Mouse (Mus musculus) kidney, embryonic 15.5 days (tissue): ENCODE data around the gene Npepl1. TPM values are rescaled to one million over a fixed set of nuclear protein-coding genes. Genes with fewer than 3 reads are reported as not detected.

Experiments used
- ATAC-seq: fragments of 200-750 bp; cut with Nextera tagmentation; replicated peaks from 2 replicates; pipeline ENCODE4 v1.8.0; 2017; ENCODE audit warnings: moderate TSS enrichment; ENCODE audit not compliant: low FRiP score
- H3K27ac ChIP-seq: fragments of 300-500 bp; sonication (generic); 2 replicates; pipeline ENCODE4 v1.5.1; 2015; ENCODE audit warnings: mild to moderate bottlenecking, inconsistent platforms
- H3K27me3 ChIP-seq: fragments of 300-500 bp; sonication (generic); 2 replicates; pipeline ENCODE4 v1.6.1; 2015; ENCODE audit warnings: inconsistent platforms
- H3K36me3 ChIP-seq: fragments of 300-500 bp; sonication (generic); 2 replicates; pipeline ENCODE4 v1.6.1; 2015; ENCODE audit warnings: inconsistent platforms
- H3K4me1 ChIP-seq: fragments of 300-500 bp; sonication (generic); 2 replicates; pipeline ENCODE4 v1.6.1; 2015; ENCODE audit warnings: inconsistent platforms
- H3K4me2 ChIP-seq: fragments of 300-500 bp; sonication (generic); 2 replicates; pipeline ENCODE4 v1.6.1; 2015; ENCODE audit warnings: moderate library complexity, mild to moderate bottlenecking, inconsistent platforms
- H3K4me3 ChIP-seq: fragments of 300-500 bp; sonication (generic); replicated peaks from 2 replicates; pipeline ENCODE4 v1.5.1; 2015; ENCODE audit warnings: mild to moderate bottlenecking, inconsistent platforms
- H3K9ac ChIP-seq: fragments of 300-500 bp; sonication (generic); 2 replicates; pipeline ENCODE4 v1.6.1; 2015; ENCODE audit warnings: mild to moderate bottlenecking, inconsistent platforms
- H3K9me3 ChIP-seq: fragments of 300-500 bp; sonication (generic); replicated peaks from 2 replicates; pipeline ENCODE4 v1.6.1; 2016; ENCODE audit warnings: inconsistent platforms
- WGBS: fragments of 180-500 bp; shearing (Covaris S2); methylation state at CpG from one replicate; pipeline ENCODE4 v1.1.7; 2015; ENCODE audit warnings: mixed read lengths; 5-methylcytosine and 5-hydroxymethylcytosine counted together
- polyA plus RNA-seq: library from polyadenylated mRNA; unstranded; fragments of >200 nt; fragmentation: Nextera tagmentation; extraction: Ambion mirVana; gene quantifications from 2 replicates; pipeline ENCODE4 v1.2.1, GENCODE M21; 2015

Npepl1 gene
- polyA plus RNA-seq, 1 experiment from 2014 or later, result 48.2 TPM

GRCm38 (mm10) chr2:174075673-174076432, 34.3 kb upstream of the Npepl1 start, which contains the start of gene Stx16:
TSS of gene Stx16 (plus strand) at chr2:174076308.
- WGBS, result under 1% methylated on average over 32 of the region's 32 CpGs

GRCm38 (mm10) chr2:174076433-174076824, 33.7 kb upstream of the Npepl1 start:
- no peaks in the 10 kb centered on the region for H3K36me3 ChIP-seq
- peak overlapping the region; percentile 65 for H3K4me3 ChIP-seq
- WGBS, result under 1% methylated on average over 22 of the region's 22 CpGs
- no peak; the same call in 1 of the 2 replicates for ATAC-seq
- H3K9me3 ChIP-seq, result no peaks in the 10 kb centered on the region
- H3K4me2 ChIP-seq, result peak overlapping the region; percentile 83
- peak overlapping the region; percentile 62 for H3K9ac ChIP-seq
- 0 out of 2 replicates have a peak, but pooled peaks cover 6% of the 10 kb centered on the region for H3K27me3 ChIP-seq
- peak overlapping the region; percentile 97 for H3K27ac ChIP-seq
- H3K4me1 ChIP-seq, result peaks cover 45% of the 10 kb centered on the region

More at GRCm38 (mm10) chr2:174075673-174076432, 34.3 kb upstream of the Npepl1 start, which contains the start of gene Stx16:
- H3K4me2 ChIP-seq, result peak within 1 kb of the TSS; percentile 83
- H3K9me3 ChIP-seq, result no peaks in the 10 kb centered on the region
- no peaks in the 10 kb centered on the region for H3K36me3 ChIP-seq
- H3K4me3 ChIP-seq, result peak within 1 kb of the TSS; percentile 65
- H3K27me3 ChIP-seq, result peaks cover 6% of the 10 kb centered on the region; the same call in 1 of the 2 replicates
- peaks cover 40% of the 10 kb centered on the region for H3K4me1 ChIP-seq
- peak within 1 kb of the TSS; percentile 97 for H3K27ac ChIP-seq
- peak; percentile 95 for ATAC-seq
- H3K9ac ChIP-seq, result peak within 1 kb of the TSS; percentile 62

- H3K36me3 ChIP-seq, result no peaks in the 10 kb centered on the region
- 0 out of 2 replicates have a peak, but pooled peaks cover 3% of the 10 kb centered on the region for H3K27me3 ChIP-seq
- peak overlapping the region; percentile 83 for H3K4me2 ChIP-seq
- H3K4me1 ChIP-seq, result peaks cover 47% of the 10 kb centered on the region
- peak overlapping the region; percentile 97 for H3K27ac ChIP-seq
- no peaks in the 10 kb centered on the region for H3K9me3 ChIP-seq
- no peak for ATAC-seq
- peak overlapping the region; percentile 65 for H3K4me3 ChIP-seq
- peak overlapping the region; percentile 62 for H3K9ac ChIP-seq
- under 1% methylated on average over 19 of the region's 19 CpGs for WGBS
Measured at GRCm38 (mm10) chr2:174077004-174077695, 33.0 kb upstream of the Npepl1 start.

DNA sequence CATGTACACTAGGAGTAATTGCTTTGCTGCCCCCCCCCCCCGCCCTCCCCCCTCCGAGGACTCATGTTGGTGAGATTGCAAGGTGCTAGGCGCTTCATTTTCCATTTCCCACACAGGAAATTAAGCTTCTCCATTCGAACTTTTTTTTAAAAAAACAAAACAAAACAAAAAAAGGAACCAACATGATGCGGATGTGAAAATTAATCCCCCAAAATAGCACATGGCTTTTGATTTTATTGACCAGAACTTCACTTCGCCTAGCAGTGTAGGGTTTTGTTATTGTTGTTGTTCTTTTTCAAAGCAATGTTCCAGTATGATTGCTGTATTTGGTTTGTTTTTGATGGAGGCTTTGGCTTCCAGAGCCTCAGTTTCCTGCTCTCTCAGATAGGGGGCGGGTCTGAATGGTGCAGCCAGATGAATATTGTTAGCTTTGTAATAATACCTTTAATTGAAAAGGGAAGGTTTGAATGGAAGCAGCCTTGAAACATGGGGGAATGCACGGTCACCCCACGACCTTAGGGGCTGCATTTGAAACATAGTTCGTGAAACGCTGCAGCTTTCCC, 32.3 kb upstream of the Npepl1 start:
- H3K4me1 ChIP-seq, result peaks cover 48% of the 10 kb centered on the region
- no peak for ATAC-seq
- peak overlapping the region; percentile 83 for H3K4me2 ChIP-seq
- WGBS, result 6% methylated on average over 11 of the region's 11 CpGs
- no peaks in the 10 kb centered on the region for H3K9me3 ChIP-seq
- H3K27ac ChIP-seq, result peak overlapping the region; percentile 24; the same call in 1 of the 2 replicates
- peak overlapping the region; percentile 62 for H3K9ac ChIP-seq
- no peaks in the 10 kb centered on the region for H3K27me3 ChIP-seq
- H3K36me3 ChIP-seq, result no peaks in the 10 kb centered on the region
- H3K4me3 ChIP-seq, result peak overlapping the region; percentile 65

DNA sequence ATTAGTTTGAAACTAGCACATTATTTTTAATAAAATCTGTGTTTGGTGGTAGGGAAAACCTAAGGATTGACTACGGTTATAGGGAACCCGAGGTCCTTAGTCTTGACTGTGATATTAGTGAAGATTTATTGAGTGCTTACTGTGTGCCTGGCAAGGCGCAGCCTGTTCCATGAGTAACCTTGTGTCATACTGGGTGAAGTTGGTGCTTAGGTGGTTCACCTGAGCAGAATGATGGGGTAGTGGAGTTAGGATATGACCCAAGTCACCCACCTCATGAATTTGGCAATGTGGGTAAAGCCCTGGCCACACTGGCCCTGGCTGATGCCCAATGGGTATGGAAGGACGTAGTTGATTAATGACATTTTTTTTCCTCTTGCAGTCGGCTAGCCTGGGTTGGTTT, 28.3 kb upstream of the Npepl1 start:
- Histone ChIP-seq H3K4me2 (no peak overlapping the region), H3K36me3 (no peaks in the 10 kb centered on the region), H3K27ac (no peak overlapping the region), H3K9me3 (no peaks in the 10 kb centered on the region), H3K9ac (no peak overlapping the region), H3K4me3 (no peak overlapping the region), H3K27me3 (no peaks in the 10 kb centered on the region), H3K4me1 (peaks cover 37% of the 10 kb centered on the region)
- ATAC-seq, result no peak
- 61% methylated on average over 5 of the region's 5 CpGs for WGBS

GRCm38 (mm10) chr2:174082380-174082918, 27.7 kb upstream of the Npepl1 start:
- Histone ChIP-seq H3K9ac (no peak overlapping the region), H3K4me1 (peaks cover 31% of the 10 kb centered on the region), H3K27me3 (no peaks in the 10 kb centered on the region), H3K27ac (0 out of 2 replicates have a peak overlapping the region, but pooled peaks have one; percentile 37), H3K9me3 (no peaks in the 10 kb centered on the region), H3K4me2 (no peak overlapping the region), H3K36me3 (no peaks in the 10 kb centered on the region), H3K4me3 (no peak overlapping the region)
- 50% methylated on average over 3 of the region's 3 CpGs for WGBS
- ATAC-seq, result no peak

DNA sequence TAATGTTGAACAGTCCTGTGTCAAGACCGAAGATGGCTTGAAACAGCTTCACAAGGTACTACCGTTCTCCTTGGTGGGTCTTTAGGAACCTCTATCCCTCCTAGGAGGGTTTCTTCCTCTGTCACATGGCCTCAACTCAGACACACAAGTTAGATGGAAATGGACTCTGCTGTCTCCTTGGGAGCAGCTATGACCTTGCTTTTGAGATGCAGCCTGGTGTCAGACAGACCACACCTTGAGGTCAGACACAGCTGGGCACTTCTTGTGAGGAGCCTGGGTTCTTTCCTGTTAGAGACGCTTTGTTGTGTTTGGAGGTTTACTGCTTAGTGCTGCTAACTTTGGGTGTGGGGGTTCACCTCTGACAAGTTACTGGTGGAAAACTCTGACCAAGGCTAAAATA, 15.1 kb upstream of the Npepl1 start:
- no peaks in the 10 kb centered on the region for H3K9me3 ChIP-seq
- H3K4me1 ChIP-seq, result no peaks in the 10 kb centered on the region
- peaks cover 75% of the 10 kb centered on the region for H3K36me3 ChIP-seq
- no peak overlapping the region for H3K4me3 ChIP-seq
- H3K27me3 ChIP-seq, result no peaks in the 10 kb centered on the region
- WGBS, result 92% methylated on average over 3 of the region's 3 CpGs
- H3K27ac ChIP-seq, result no peak overlapping the region
- ATAC-seq, result no peak
- H3K4me2 ChIP-seq, result no peak overlapping the region
- H3K9ac ChIP-seq, result no peak overlapping the region

DNA sequence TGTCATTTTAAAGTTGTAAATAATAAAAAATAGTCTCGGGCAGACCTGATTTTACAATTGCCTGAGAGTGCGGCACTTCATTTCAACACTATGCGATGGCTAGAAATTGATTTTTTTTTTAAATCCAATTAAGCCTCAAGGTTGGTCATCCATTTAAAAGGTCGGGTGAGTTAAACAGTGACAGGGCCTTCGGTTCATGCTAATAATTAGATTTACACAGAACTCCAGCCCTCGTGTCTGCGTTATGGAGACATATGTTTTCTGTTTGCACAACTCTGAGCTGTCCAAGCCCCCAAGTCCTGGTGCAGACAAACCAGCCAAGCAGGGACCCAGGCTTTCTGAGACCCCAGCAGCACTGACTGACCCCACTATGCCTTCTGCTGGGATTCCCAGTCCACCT, 7.8 kb upstream of the Npepl1 start:
- H3K9ac ChIP-seq, result no peak overlapping the region
- H3K9me3 ChIP-seq, result no peaks in the 10 kb centered on the region
- H3K4me1 ChIP-seq, result peaks cover 9% of the 10 kb centered on the region
- WGBS, result 54% methylated on average over 7 of the region's 7 CpGs
- H3K4me2 ChIP-seq, result 0 out of 2 replicates have a peak overlapping the region, but pooled peaks have one; percentile 28
- no peaks in the 10 kb centered on the region for H3K27me3 ChIP-seq
- ATAC-seq, result peak; percentile 25; the same call in 1 of the 2 replicates
- H3K4me3 ChIP-seq, result no peak overlapping the region
- H3K27ac ChIP-seq, result peak overlapping the region; percentile 68; the same call in 1 of the 2 replicates
- H3K36me3 ChIP-seq, result peaks cover 8% of the 10 kb centered on the region

DNA sequence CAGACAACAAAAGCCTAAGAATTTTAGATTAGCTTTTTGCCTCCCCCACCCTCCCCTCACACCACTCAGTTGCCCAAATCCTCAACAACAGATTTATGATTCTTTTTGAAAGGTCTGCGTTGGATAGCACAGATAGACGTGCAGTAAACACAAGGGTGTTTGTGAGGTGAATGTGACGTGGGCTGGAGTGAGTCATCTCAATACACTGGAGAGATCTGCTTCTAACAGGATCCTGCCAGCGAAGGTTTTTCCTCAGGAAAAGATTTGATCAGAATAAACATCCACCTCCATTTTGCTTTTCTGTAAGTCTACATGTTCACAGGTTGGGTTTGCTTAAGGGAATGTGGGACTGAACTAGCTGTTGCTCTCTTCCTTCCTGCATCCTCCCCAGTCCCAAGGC, 6.6 kb upstream of the Npepl1 start:
- Histone ChIP-seq H3K27me3 (peaks cover 1% of the 10 kb centered on the region; the same call in 1 of the 2 replicates), H3K27ac (no peak overlapping the region), H3K36me3 (0 out of 2 replicates have a peak, but pooled peaks cover 4% of the 10 kb centered on the region), H3K9ac (no peak overlapping the region), H3K9me3 (no peaks in the 10 kb centered on the region), H3K4me1 (peaks cover 9% of the 10 kb centered on the region), H3K4me3 (no peak overlapping the region), H3K4me2 (no peak overlapping the region)
- 73% methylated on average over 4 of the region's 4 CpGs for WGBS
- ATAC-seq, result no peak

GRCm38 (mm10) chr2:174107375-174107774, 2.8 kb upstream of the Npepl1 start:
- no peak overlapping the region for H3K4me3 ChIP-seq
- H3K9ac ChIP-seq, result no peak overlapping the region
- H3K27me3 ChIP-seq, result peaks cover 4% of the 10 kb centered on the region; the same call in 1 of the 2 replicates
- H3K27ac ChIP-seq, result no peak overlapping the region
- no peak overlapping the region for H3K4me2 ChIP-seq
- no peak for ATAC-seq
- no peaks in the 10 kb centered on the region for H3K36me3 ChIP-seq
- H3K4me1 ChIP-seq, result peaks cover 32% of the 10 kb centered on the region
- 60% methylated on average over 3 of the region's 3 CpGs for WGBS
- H3K9me3 ChIP-seq, result no peaks in the 10 kb centered on the region

- H3K9ac ChIP-seq, result peak overlapping the region; percentile 75
- no peaks in the 10 kb centered on the region for H3K9me3 ChIP-seq
- WGBS, result 44% methylated on average over 33 of the region's 33 CpGs
- H3K4me3 ChIP-seq, result peak overlapping the region; percentile 61
- H3K27ac ChIP-seq, result peak overlapping the region; percentile 58; the same call in 1 of the 2 replicates
- peak overlapping the region; percentile 89 for H3K4me2 ChIP-seq
- ATAC-seq, result peak; percentile 4
- peaks cover 37% of the 10 kb centered on the region for H3K4me1 ChIP-seq
- H3K27me3 ChIP-seq, result peaks cover 4% of the 10 kb centered on the region; the same call in 1 of the 2 replicates
- peaks cover 25% of the 10 kb centered on the region for H3K36me3 ChIP-seq
Measured at GRCm38 (mm10) chr2:174110783-174111549, 817 bp downstream of the Npepl1 start.
